Mouse (Mus musculus) limb, embryonic 13.5 days (tissue): ENCODE results near the gene Rad51ap2. TPM values are rescaled to one million over a fixed set of nuclear protein-coding genes. Genes with fewer than 3 reads are reported as not detected.

ENCODE experiments used
- ATAC-seq: fragments of 200-750 bp; cut with Nextera tagmentation; 2 replicates; pipeline ENCODE4 v1.8.0; 2017; ENCODE audit warnings: low read depth, moderate number of reproducible peaks, moderate TSS enrichment; ENCODE audit not compliant: low FRiP score
- H3K27ac ChIP-seq: fragments of 300-500 bp; sonication (generic); 2 replicates; pipeline ENCODE4 v1.5.1; 2015; ENCODE audit warnings: inconsistent platforms, mild to moderate bottlenecking, moderate library complexity
- H3K27me3 ChIP-seq: fragments of 300-500 bp; sonication (generic); 2 replicates; pipeline ENCODE4 v1.6.1; 2015; ENCODE audit warnings: mild to moderate bottlenecking, inconsistent platforms
- H3K36me3 ChIP-seq: fragments of 300-500 bp; sonication (generic); 2 replicates; pipeline ENCODE4 v1.6.1; 2015; ENCODE audit warnings: inconsistent platforms, mild to moderate bottlenecking, moderate library complexity
- H3K4me1 ChIP-seq: fragments of 300-500 bp; sonication (generic); 2 replicates; pipeline ENCODE4 v1.6.1; 2015; ENCODE audit warnings: inconsistent platforms
- H3K4me2 ChIP-seq: fragments of 300-500 bp; sonication (generic); replicated peaks from 2 replicates; pipeline ENCODE4 v1.6.1; 2015; ENCODE audit warnings: inconsistent platforms, mild to moderate bottlenecking, moderate library complexity
- H3K4me3 ChIP-seq: fragments of 300-500 bp; sonication (generic); 2 replicates; pipeline ENCODE4 v1.5.1; 2015; ENCODE audit warnings: moderate library complexity, mild to moderate bottlenecking, inconsistent platforms
- H3K9ac ChIP-seq: fragments of 300-500 bp; sonication (generic); 2 replicates; pipeline ENCODE4 v1.6.1; 2015; ENCODE audit warnings: mild to moderate bottlenecking, inconsistent platforms
- H3K9me3 ChIP-seq: fragments of 300-500 bp; sonication (generic); 2 replicates; pipeline ENCODE4 v1.6.1; 2016; ENCODE audit warnings: inconsistent platforms
- WGBS: fragments of 180-500 bp; shearing (Covaris S2); methylation state at CpG from one replicate; pipeline ENCODE4 v1.1.7; 2015; 5-methylcytosine and 5-hydroxymethylcytosine counted together
- polyA plus RNA-seq: library from polyadenylated mRNA; unstranded; fragments of >200 nt; fragmentation: Nextera tagmentation; extraction: Ambion mirVana; gene quantifications from 2 replicates; pipeline ENCODE4 v1.2.1, GENCODE M21; 2015

Rad51ap2 gene
- polyA plus RNA-seq, 1 experiment from 2014 or later: 0.39 TPM

GRCm38 (mm10) chr12:11437907-11438447 lies 17.9 kb upstream of the Rad51ap2 start:
- no peak overlapping the region for H3K9ac ChIP-seq
- H3K36me3 ChIP-seq: no peaks in the 10 kb centered on the region
- H3K4me1 ChIP-seq: peaks cover 15% of the 10 kb centered on the region
- peak overlapping the region; percentile 45 for H3K4me3 ChIP-seq
- H3K4me2 ChIP-seq: peak overlapping the region; percentile 78
- no peaks in the 10 kb centered on the region for H3K9me3 ChIP-seq
- ATAC-seq: peak; percentile 26; the same call in 1 of the 2 replicates
- WGBS: 28% methylated on average over 22 of the region's 23 CpGs
- H3K27ac ChIP-seq: no peak overlapping the region
- H3K27me3 ChIP-seq: peaks cover 36% of the 10 kb centered on the region

- WGBS: 75% methylated on average over 5 of the region's 5 CpGs
- H3K4me2 ChIP-seq: no peak overlapping the region
Observed at GRCm38 (mm10) chr12:11454146-11454545, 1.7 kb upstream of the Rad51ap2 start.

GRCm38 (mm10) chr12:11456213-11456612 lies 334 bp downstream of the Rad51ap2 start:
- Histone ChIP-seq H3K36me3 (no peaks in the 10 kb centered on the region), H3K27me3 (peaks cover 9% of the 10 kb centered on the region), H3K4me3 (peak overlapping the region; percentile 59), H3K27ac (no peak overlapping the region), H3K9me3 (no peaks in the 10 kb centered on the region), H3K4me2 (peak overlapping the region; percentile 93), H3K9ac (peak overlapping the region; percentile 70), H3K4me1 (0 out of 2 replicates have a peak, but pooled peaks cover 5% of the 10 kb centered on the region)
- ATAC-seq: no peak
- WGBS: 4% methylated on average over 11 of the region's 11 CpGs

More at GRCm38 (mm10) chr12:11454146-11454545, 1.7 kb upstream of the Rad51ap2 start:
- Histone ChIP-seq H3K9ac (no peak overlapping the region), H3K27me3 (peaks cover 9% of the 10 kb centered on the region), H3K9me3 (no peaks in the 10 kb centered on the region), H3K4me1 (0 out of 2 replicates have a peak, but pooled peaks cover 5% of the 10 kb centered on the region), H3K27ac (no peak overlapping the region), H3K36me3 (no peaks in the 10 kb centered on the region), H3K4me3 (no peak overlapping the region)
- no peak for ATAC-seq

- Histone ChIP-seq H3K27me3 (peaks cover 9% of the 10 kb centered on the region), H3K4me3 (peak overlapping the region; percentile 59), H3K4me1 (0 out of 2 replicates have a peak, but pooled peaks cover 5% of the 10 kb centered on the region), H3K9ac (0 out of 2 replicates have a peak overlapping the region, but pooled peaks have one; percentile 70), H3K9me3 (no peaks in the 10 kb centered on the region), H3K4me2 (peak overlapping the region; percentile 93), H3K27ac (no peak overlapping the region), H3K36me3 (no peaks in the 10 kb centered on the region)
- WGBS: 65% methylated on average over 4 of the region's 4 CpGs
- no peak for ATAC-seq
Observed at GRCm38 (mm10) chr12:11456632-11457031, 753 bp downstream of the Rad51ap2 start.

Other genes starting within 250 kb of the Rad51ap2 start
- not detected in 2 replicates for gene Msgn1, start 247.1 kb upstream of the Rad51ap2 start, polyA plus RNA-seq
- 9.6 and 9.9 TPM in 2 replicates for gene Gen1, start 190.3 kb upstream of the Rad51ap2 start, polyA plus RNA-seq
- 175 and 181 TPM in 2 replicates for gene Smc6, start 190.2 kb upstream of the Rad51ap2 start, polyA plus RNA-seq
- gene Vsnl1, start 19.5 kb upstream of the Rad51ap2 start, polyA plus RNA-seq: 1.8 and 2.4 TPM in 2 replicates